Mouse (Mus musculus) midbrain, embryonic 13.5 days (tissue): ENCODE data around the gene Tbc1d10c. TPM values are rescaled to one million over a fixed set of nuclear protein-coding genes. Genes with fewer than 3 reads are reported as not detected.
"Not testable (repeated sequence)": the region's sequence is repeated elsewhere in the genome, so short reads cannot be mapped to it uniquely, and the experiment has no call there.

ENCODE experiments used
- ATAC-seq: fragments of 200-750 bp; cut with Nextera tagmentation; 2 replicates; pipeline ENCODE4 v1.8.0; 2017; ENCODE audit warnings: mild to moderate bottlenecking, moderate TSS enrichment, moderate library complexity
- H3K27ac ChIP-seq: fragments of 300-500 bp; sonication (generic); 2 replicates; pipeline ENCODE4 v1.5.1; 2015; ENCODE audit warnings: inconsistent platforms, mild to moderate bottlenecking, moderate library complexity
- H3K27me3 ChIP-seq: fragments of 300-500 bp; sonication (generic); 2 replicates; pipeline ENCODE4 v1.6.1; 2015; ENCODE audit warnings: mild to moderate bottlenecking, inconsistent platforms
- H3K36me3 ChIP-seq: fragments of 300-500 bp; sonication (generic); 2 replicates; pipeline ENCODE4 v1.6.1; 2015; ENCODE audit warnings: mild to moderate bottlenecking, inconsistent platforms
- H3K4me1 ChIP-seq: fragments of 300-500 bp; sonication (generic); replicated peaks from 2 replicates; pipeline ENCODE4 v1.6.1; 2015; ENCODE audit warnings: inconsistent platforms
- H3K4me2 ChIP-seq: fragments of 300-500 bp; sonication (generic); replicated peaks from 2 replicates; pipeline ENCODE4 v1.6.1; 2015; ENCODE audit warnings: moderate library complexity, mild to moderate bottlenecking, inconsistent platforms
- H3K4me3 ChIP-seq: fragments of 300-500 bp; sonication (generic); replicated peaks from 2 replicates; pipeline ENCODE4 v1.5.1; 2015; ENCODE audit warnings: mild to moderate bottlenecking, inconsistent platforms
- H3K9ac ChIP-seq: fragments of 300-500 bp; sonication (generic); replicated peaks from 2 replicates; pipeline ENCODE4 v1.6.1; 2015; ENCODE audit warnings: mild to moderate bottlenecking, inconsistent platforms
- H3K9me3 ChIP-seq: fragments of 300-500 bp; sonication (generic); 2 replicates; pipeline ENCODE4 v1.6.1; 2016; ENCODE audit warnings: mild to moderate bottlenecking, inconsistent platforms
- WGBS: fragments of 180-500 bp; shearing (Covaris S2); methylation state at CpG from one replicate; pipeline ENCODE4 v1.1.7; 2015; 5-methylcytosine and 5-hydroxymethylcytosine counted together
- polyA plus RNA-seq: library from polyadenylated mRNA; unstranded; fragments of >200 nt; fragmentation: Nextera tagmentation; extraction: Ambion mirVana; gene quantifications from 2 replicates; pipeline ENCODE4 v1.2.1, GENCODE M21; 2015

Tbc1d10c gene
- polyA plus RNA-seq, 1 experiment from 2014 or later: 0.78 TPM

- H3K4me1 ChIP-seq: peaks cover 21% of the 10 kb centered on the region
- 86% methylated on average over 16 of the region's 16 CpGs for WGBS
- H3K36me3 ChIP-seq: no peaks in the 10 kb centered on the region
- H3K27me3 ChIP-seq: no peaks in the 10 kb centered on the region
- H3K4me2 ChIP-seq: no peak overlapping the region
- no peak overlapping the region for H3K27ac ChIP-seq
- H3K4me3 ChIP-seq: no peak overlapping the region
- no peak overlapping the region for H3K9ac ChIP-seq
- H3K9me3 ChIP-seq: no peaks in the 10 kb centered on the region
- ATAC-seq: no peak
Measured at GRCm38 (mm10) chr19:4144550-4145498, 46.3 kb downstream of the Tbc1d10c start.

DNA sequence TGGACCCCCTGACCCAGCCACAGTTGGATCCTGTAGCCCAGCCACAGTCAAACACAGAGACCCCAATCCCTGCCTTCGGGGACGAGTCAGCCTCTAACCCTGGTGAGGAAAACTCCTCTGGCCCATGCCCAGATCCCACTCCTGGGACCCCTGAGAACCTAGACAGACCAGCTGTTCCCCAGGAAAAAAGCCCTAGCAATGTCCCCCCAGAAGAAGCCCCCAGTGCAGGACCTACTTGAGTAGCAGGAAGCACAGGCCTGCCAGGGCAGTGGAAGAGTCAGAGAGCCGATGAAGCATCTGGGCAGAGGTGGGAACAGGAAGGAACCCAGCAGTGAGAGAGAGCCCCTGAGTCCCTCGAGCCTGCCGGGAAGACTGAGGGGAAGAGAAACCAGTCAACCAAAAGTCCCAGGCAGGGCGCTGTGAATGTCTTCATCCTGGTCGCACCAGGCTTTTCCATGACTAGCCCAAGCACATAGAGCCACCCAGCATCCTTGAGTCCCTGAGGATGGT, 47.3 kb downstream of the Tbc1d10c start, which contains the start of gene Cabp4:
TSS of gene Cabp4 (minus strand) at position 275 of the 510 bp plus-strand sequence.
- H3K9me3 ChIP-seq: no peaks in the 10 kb centered on the region
- no peak for ATAC-seq
- H3K36me3 ChIP-seq: no peaks in the 10 kb centered on the region
- H3K27ac ChIP-seq: no peak within 1 kb of the TSS
- H3K4me1 ChIP-seq: peaks cover 20% of the 10 kb centered on the region
- H3K4me2 ChIP-seq: no peak within 1 kb of the TSS
- H3K27me3 ChIP-seq: no peaks in the 10 kb centered on the region
- H3K9ac ChIP-seq: no peak within 1 kb of the TSS
- WGBS: 84% methylated on average over 7 of the region's 7 CpGs
- H3K4me3 ChIP-seq: no peak within 1 kb of the TSS

DNA sequence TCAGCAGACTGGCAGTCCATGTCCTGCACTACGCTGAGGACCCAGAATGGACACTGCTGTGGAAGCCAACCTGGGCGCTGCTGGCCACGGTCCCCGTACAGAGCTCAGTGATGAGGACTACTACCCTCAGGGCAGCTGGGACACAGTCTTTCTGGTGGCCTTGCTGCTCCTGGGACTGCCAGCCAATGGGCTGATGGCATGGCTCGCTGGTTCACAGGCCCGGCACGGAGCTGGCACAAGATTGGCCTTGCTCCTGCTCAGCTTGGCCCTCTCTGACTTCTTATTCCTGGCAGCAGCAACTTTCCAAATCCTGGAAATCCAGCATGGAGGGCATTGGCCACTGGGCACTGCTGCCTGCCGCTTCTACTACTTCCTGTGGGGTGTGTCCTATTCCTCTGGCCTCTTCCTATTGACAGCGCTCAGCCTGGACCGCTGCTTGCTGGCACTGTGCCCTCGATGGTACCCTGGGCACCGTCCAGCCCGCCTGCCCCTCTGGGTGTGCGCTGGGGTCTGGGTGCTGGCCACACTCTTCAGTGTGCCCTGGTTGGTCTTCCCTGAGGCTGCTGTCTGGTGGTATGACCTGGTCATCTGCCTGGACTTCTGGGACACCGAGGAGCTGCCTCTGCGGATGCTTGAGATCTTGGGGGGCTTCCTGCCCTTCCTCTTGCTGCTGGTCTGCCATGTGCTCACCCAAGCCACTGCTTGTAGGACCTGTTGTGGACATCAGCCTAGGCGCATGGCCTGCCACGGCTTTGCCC, 48.5 kb downstream of the Tbc1d10c start:
- Histone ChIP-seq H3K9ac (no peak overlapping the region), H3K9me3 (no peaks in the 10 kb centered on the region), H3K4me3 (no peak overlapping the region), H3K27me3 (no peaks in the 10 kb centered on the region), H3K4me2 (no peak overlapping the region), H3K27ac (no peak overlapping the region), H3K36me3 (no peaks in the 10 kb centered on the region), H3K4me1 (peaks cover 13% of the 10 kb centered on the region)
- 93% methylated on average over 18 of the region's 18 CpGs for WGBS
- ATAC-seq: no peak

DNA sequence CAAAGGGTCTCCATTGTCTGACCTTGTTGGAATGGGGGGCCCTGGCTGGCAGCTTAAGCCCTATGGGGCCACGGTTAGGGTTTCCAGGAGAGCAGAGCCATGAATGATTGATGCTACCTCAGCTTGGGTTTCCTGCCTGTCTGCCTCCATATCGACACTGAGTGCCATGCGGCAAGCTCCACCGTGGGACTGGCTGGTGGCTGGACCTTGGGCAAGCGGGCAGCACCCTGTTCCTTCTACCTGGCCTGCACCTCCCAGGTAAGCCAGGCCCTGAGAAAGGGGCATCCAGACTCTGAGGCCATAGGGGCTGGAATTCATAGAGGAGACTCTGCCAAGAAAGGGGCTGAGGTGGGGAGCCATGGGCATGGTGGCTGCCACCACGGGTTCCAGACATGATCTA, 50.9 kb downstream of the Tbc1d10c start:
- H3K4me2 ChIP-seq: no peak overlapping the region
- no peaks in the 10 kb centered on the region for H3K9me3 ChIP-seq
- no peak overlapping the region for H3K27ac ChIP-seq
- peaks cover 11% of the 10 kb centered on the region for H3K4me1 ChIP-seq
- no peak for ATAC-seq
- H3K27me3 ChIP-seq: no peaks in the 10 kb centered on the region; the same call in 1 of the 2 replicates
- H3K36me3 ChIP-seq: no peaks in the 10 kb centered on the region
- no peak overlapping the region for H3K9ac ChIP-seq
- H3K4me3 ChIP-seq: no peak overlapping the region
- 84% methylated on average over 6 of the region's 6 CpGs for WGBS

DNA sequence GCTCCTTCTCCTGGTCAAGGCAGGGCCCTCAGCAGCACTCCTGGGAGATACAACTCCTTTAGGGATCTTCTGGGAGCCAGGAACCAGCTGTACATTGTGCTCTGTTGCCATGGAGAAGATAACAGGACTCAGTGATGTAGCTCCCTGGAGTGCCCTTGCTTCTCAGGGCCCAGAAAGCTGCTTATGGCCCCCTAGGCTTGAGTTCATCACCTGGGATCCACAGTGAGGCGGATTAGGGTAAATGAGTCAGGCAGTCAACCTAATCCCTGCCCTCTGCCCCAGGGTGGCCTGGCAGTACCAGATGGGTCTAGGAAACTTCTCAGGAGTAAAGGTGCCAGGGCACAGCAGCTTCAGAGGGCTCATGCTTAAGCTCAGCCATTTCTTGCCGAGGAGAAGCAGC, 51.6 kb downstream of the Tbc1d10c start, which contains the start of gene Gpr152:
TSS of gene Gpr152 (plus strand) at position 342 of the 400 bp plus-strand sequence.
- Histone ChIP-seq H3K9ac (no peak within 1 kb of the TSS; the same call in 1 of the 2 replicates), H3K27ac (no peak within 1 kb of the TSS), H3K27me3 (no peaks in the 10 kb centered on the region; the same call in 1 of the 2 replicates), H3K36me3 (no peaks in the 10 kb centered on the region), H3K4me1 (peaks cover 11% of the 10 kb centered on the region), H3K4me3 (no peak within 1 kb of the TSS), H3K9me3 (no peaks in the 10 kb centered on the region), H3K4me2 (no peak within 1 kb of the TSS)
- ATAC-seq: no peak
- WGBS: 46% methylated on average over 2 of the region's 2 CpGs

- ATAC-seq: no peak
- no peaks in the 10 kb centered on the region; the same call in 1 of the 2 replicates for H3K27me3 ChIP-seq
- H3K4me1 ChIP-seq: peaks cover 11% of the 10 kb centered on the region
- H3K9me3 ChIP-seq: no peaks in the 10 kb centered on the region
- H3K27ac ChIP-seq: no peak overlapping the region
- H3K4me2 ChIP-seq: no peak overlapping the region
- H3K9ac ChIP-seq: no peak overlapping the region
- WGBS: 85% methylated on average over 5 of the region's 5 CpGs
- H3K4me3 ChIP-seq: no peak overlapping the region
- H3K36me3 ChIP-seq: peaks cover 6% of the 10 kb centered on the region
Measured at GRCm38 (mm10) chr19:4137913-4138312, 53.2 kb downstream of the Tbc1d10c start.

DNA sequence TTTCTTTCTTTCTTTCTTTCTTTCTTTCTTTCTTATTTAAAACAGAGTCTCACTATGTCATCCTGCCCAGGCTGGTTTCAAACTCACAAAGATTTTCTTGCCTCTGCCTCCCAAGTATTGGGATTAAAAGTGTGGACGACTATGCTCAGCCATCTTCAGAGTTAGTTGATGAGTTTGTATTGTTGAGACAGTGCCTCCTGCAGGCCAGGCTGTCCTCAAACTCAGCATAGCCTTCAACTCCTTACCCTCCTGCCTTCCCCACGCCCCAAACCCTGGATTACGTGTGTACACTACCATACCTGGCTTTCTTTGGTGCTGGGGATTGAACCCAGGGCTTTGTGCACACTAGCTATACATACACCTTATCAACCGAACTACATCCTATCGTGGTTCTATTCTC, 54.6 kb downstream of the Tbc1d10c start:
- Histone ChIP-seq H3K9ac (no peak overlapping the region), H3K9me3 (no peaks in the 10 kb centered on the region), H3K27me3 (no peaks in the 10 kb centered on the region; the same call in 1 of the 2 replicates), H3K4me1 (peaks cover 11% of the 10 kb centered on the region), H3K4me2 (no peak overlapping the region), H3K4me3 (no peak overlapping the region), H3K27ac (no peak overlapping the region), H3K36me3 (peaks cover 21% of the 10 kb centered on the region)
- no peak for ATAC-seq
- 74% methylated on average over 5 of the region's 5 CpGs for WGBS

DNA sequence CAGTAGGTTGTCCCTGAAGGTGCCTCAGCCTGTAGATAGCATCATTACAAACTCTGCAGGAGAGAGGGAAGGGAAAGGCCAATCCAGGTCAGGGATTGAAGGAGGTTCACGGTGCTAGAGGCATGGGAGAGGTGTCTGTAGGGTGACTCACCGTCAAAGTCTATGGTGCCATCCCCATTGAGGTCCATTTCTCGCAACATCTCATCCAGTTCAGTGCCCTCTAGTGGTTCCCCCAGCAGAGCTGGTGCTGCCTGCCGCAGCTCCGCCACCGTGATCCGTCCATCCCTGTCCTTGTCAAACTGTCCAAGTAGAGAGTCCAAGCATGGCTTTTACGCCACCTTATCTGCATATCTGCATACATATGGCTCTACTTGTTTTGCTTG, 55.1 kb downstream of the Tbc1d10c start:
- 28% methylated on average over 8 of the region's 8 CpGs for WGBS
- H3K9me3 ChIP-seq, H3K4me2 ChIP-seq, H3K27ac ChIP-seq, H3K4me3 ChIP-seq, H3K9ac ChIP-seq, H3K27me3 ChIP-seq, ATAC-seq: not testable (repeated sequence)
- H3K36me3 ChIP-seq: peaks cover 26% of the 10 kb centered on the region
- peaks cover 11% of the 10 kb centered on the region for H3K4me1 ChIP-seq

DNA sequence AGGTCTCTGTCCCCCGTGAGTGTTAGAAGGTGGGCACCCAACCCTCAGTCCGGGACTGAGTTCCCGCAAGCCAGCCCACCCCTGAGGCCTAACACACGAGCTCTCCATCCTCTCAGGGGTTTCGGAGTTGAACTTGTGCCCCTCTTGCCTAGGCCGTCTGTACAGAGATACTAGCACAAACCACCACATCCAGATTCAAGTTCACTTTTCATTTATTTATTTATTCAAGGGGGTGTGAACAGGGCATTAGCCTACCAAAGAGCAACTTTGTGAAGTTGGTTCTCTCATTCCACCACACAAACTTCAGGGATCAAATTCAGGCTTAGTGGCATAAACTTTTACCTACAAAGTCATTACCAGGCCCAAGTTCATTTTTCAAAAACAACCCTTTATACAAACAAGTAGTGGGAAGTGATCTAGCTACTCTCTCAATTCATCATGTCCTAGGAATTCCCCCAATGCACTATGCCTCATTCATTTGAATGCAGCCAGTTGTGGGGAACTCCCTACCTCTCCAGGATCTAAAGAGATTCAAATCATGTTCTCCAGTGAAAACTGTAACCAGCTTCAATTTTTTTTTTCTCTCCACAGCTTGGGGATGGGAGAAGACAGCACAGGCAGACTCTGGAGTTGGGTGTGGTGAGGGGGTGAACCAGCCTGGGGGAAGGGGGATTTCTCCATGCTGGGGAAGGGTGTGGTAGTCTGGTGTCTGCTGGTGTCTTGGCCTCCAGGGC, 55.7 kb downstream of the Tbc1d10c start:
- H3K27ac ChIP-seq, H3K4me3 ChIP-seq, H3K27me3 ChIP-seq, H3K9me3 ChIP-seq, ATAC-seq, H3K4me2 ChIP-seq, H3K9ac ChIP-seq: not testable (repeated sequence)
- Histone ChIP-seq H3K4me1 (peaks cover 11% of the 10 kb centered on the region), H3K36me3 (peaks cover 28% of the 10 kb centered on the region)
- 89% methylated on average over 6 of the region's 6 CpGs for WGBS

DNA sequence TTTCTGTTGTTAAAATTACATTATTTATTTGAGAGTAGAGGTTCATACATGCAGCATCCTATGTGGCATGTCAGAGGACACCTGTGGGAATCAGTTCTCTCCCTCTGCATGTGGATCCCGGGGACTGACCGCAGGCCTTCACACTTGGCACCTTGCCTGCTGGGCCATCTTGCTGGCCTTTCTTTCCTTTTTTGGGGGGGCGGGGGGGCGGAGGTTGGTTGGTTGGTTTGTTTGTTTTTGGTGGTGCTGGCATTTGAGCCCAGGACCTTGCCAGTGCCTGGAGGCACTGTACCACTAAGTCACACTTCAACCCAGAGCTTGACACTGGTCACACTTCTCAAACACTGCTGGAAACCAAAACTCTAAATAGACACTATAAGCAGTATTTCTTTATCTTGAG, 56.7 kb downstream of the Tbc1d10c start:
- no peak overlapping the region for H3K4me2 ChIP-seq
- H3K9me3 ChIP-seq: no peaks in the 10 kb centered on the region
- H3K4me1 ChIP-seq: peaks cover 7% of the 10 kb centered on the region
- no peak overlapping the region for H3K4me3 ChIP-seq
- no peak for ATAC-seq
- H3K9ac ChIP-seq: no peak overlapping the region
- no peak overlapping the region for H3K27ac ChIP-seq
- peaks cover 37% of the 10 kb centered on the region for H3K36me3 ChIP-seq
- H3K27me3 ChIP-seq: no peaks in the 10 kb centered on the region; the same call in 1 of the 2 replicates
- 91% methylated on average over 4 of the region's 4 CpGs for WGBS
